Mouse (Mus musculus): ENCODE measurements around the gene Nxph1. TPM values are rescaled to one million over a fixed set of nuclear protein-coding genes. Genes with fewer than 3 reads are reported as not detected.

Nxph1 gene
- total and polyA plus RNA-seq, 3 experiments, result not detected

GRCm38 (mm10) chr6:8979237-8979871, 31.1 kb downstream of the Nxph1 start:
- Histone ChIP-seq H3K4me3 (ENCODE audit: control insufficient read depth in 1 of 2, insufficient read depth in 1 of 2, low read depth in 2 of 2, low read length in 2 of 2) (no peak overlapping the region), H3K4me1 (ENCODE audit: control insufficient read depth in 1 of 2, insufficient read depth in 2 of 2, low read length in 2 of 2) (no peaks in the 10 kb centered on the region), H3K9ac (ENCODE audit: control insufficient read depth, low read depth, low read length, poor library complexity, severe bottlenecking) (no peak overlapping the region), H3K27ac (ENCODE audit: control insufficient read depth, low read depth, low read length) (no peak overlapping the region), H3K79me2 (ENCODE audit: control insufficient read depth, insufficient read depth, low read length, poor library complexity) (no peaks in the 10 kb centered on the region), H3K36me3 (ENCODE audit: control insufficient read depth in 1 of 2, insufficient read depth in 2 of 2, low read length in 2 of 2) (no peaks in the 10 kb centered on the region), H3K27me3 (ENCODE audit: control insufficient read depth in 1 of 2, insufficient read depth in 2 of 2, low read length in 2 of 2) (no peaks in the 10 kb centered on the region), H3K9me3 (replicated peaks; ENCODE audit: insufficient read depth, low read length) (no peaks in the 10 kb centered on the region)
- no peak for DNase-seq (ENCODE audit: low read depth, low spot score)
- TF ChIP-seq SIN3A (IDR thresholded peaks at IDR 0.05; ENCODE audit: low read length), result no peak
- TF ChIP-seq NRF1 (IDR thresholded peaks at IDR 0.05; ENCODE audit: insufficient read depth, low read depth, low read length, poor library complexity, severe bottlenecking), result no peak
- TF ChIP-seq CHD1 (IDR thresholded peaks at IDR 0.05; ENCODE audit: low read depth, low read length), result no peak
- no peak for TF ChIP-seq ZKSCAN1 (IDR thresholded peaks at IDR 0.05; ENCODE audit: low read depth, low read length)
- TF ChIP-seq USF1 (IDR thresholded peaks at IDR 0.05; ENCODE audit: low read depth, low read length), result no peak
- TF ChIP-seq MAFK (IDR thresholded peaks at IDR 0.05; ENCODE audit: borderline replicate concordance, low read depth, low read length), result no peak
- TF ChIP-seq RAD21 (IDR thresholded peaks at IDR 0.05; ENCODE audit: low read depth, low read length), result no peak
- no peak for TF ChIP-seq EP300 (IDR thresholded peaks at IDR 0.05; ENCODE audit: low read depth in 1 of 2, low read length in 2 of 2)
- no peak for TF ChIP-seq RCOR1 (IDR thresholded peaks at IDR 0.05; ENCODE audit: low read depth, low read length)
- no peak for TF ChIP-seq JUND (IDR thresholded peaks at IDR 0.05; ENCODE audit: low read depth, low read length)

GRCm38 (mm10) chr6:8996301-8996943, 48.2 kb downstream of the Nxph1 start:
- DNase-seq (ENCODE audit: low read depth, low spot score), result no peak
- Histone ChIP-seq H3K4me3 (ENCODE audit: control insufficient read depth in 1 of 2, insufficient read depth in 1 of 2, low read depth in 2 of 2, low read length in 2 of 2) (no peak overlapping the region), H3K9me3 (replicated peaks; ENCODE audit: insufficient read depth, low read length) (no peaks in the 10 kb centered on the region), H3K36me3 (ENCODE audit: control insufficient read depth in 1 of 2, insufficient read depth in 2 of 2, low read length in 2 of 2) (no peaks in the 10 kb centered on the region), H3K27me3 (ENCODE audit: control insufficient read depth in 1 of 2, insufficient read depth in 2 of 2, low read length in 2 of 2) (peaks cover 0 to 1% of the 10 kb centered on the region in 2 experiments; a peak in 1 of 4 replicates), H3K4me1 (ENCODE audit: control insufficient read depth in 1 of 2, insufficient read depth in 2 of 2, low read length in 2 of 2) (no peaks in the 10 kb centered on the region), H3K79me2 (ENCODE audit: control insufficient read depth, insufficient read depth, low read length, poor library complexity) (no peaks in the 10 kb centered on the region; the same call in 1 of the 2 replicates), H3K27ac (ENCODE audit: control insufficient read depth, low read depth, low read length) (no peak overlapping the region), H3K9ac (ENCODE audit: control insufficient read depth, low read depth, low read length, poor library complexity, severe bottlenecking) (no peak overlapping the region)
- TF ChIP-seq USF2 (IDR thresholded peaks at IDR 0.05; ENCODE audit: borderline replicate concordance in 1 of 2, insufficient read depth in 1 of 2, low read depth in 1 of 2, low read length in 2 of 2), result no peak
- TF ChIP-seq E2F4 (IDR thresholded peaks at IDR 0.05; ENCODE audit: borderline replicate concordance, low read depth, low read length), result no peak
- TF ChIP-seq MAX (IDR thresholded peaks at IDR 0.05; ENCODE audit: low read length), result no peak
- TF ChIP-seq KAT2A (conservative IDR thresholded peaks at IDR 0.05; ENCODE audit: low read depth, low read length), result no peak
- no peak for TF ChIP-seq CTCF (IDR thresholded peaks at IDR 0.05 in 2 of 3, conservative IDR thresholded peaks at IDR 0.05 in 1 of 3; ENCODE audit: control insufficient read depth in 1 of 3, insufficient read depth in 1 of 3, low read depth in 2 of 3, low read length in 3 of 3, poor library complexity in 1 of 3, severe bottlenecking in 1 of 3)
- no peak for TF ChIP-seq UBTF (IDR thresholded peaks at IDR 0.05; ENCODE audit: borderline replicate concordance, insufficient read depth, low read depth, low read length)
- TF ChIP-seq TCF12 (IDR thresholded peaks at IDR 0.05; ENCODE audit: low read depth, low read length), result no peak
- TF ChIP-seq ETS1 (IDR thresholded peaks at IDR 0.05; ENCODE audit: low read depth, low read length), result no peak
- no peak for TF ChIP-seq POLR2A (IDR thresholded peaks at IDR 0.05; ENCODE audit: control insufficient read depth in 1 of 2, insufficient read depth in 1 of 2, low read depth in 1 of 2, low read length in 2 of 2, poor library complexity in 1 of 2)
- no peak for TF ChIP-seq TBP (IDR thresholded peaks at IDR 0.05; ENCODE audit: low read depth, low read length)
- no peak for TF ChIP-seq POLR2AphosphoS2 (IDR thresholded peaks at IDR 0.05; ENCODE audit: low read length)
- no peak for TF ChIP-seq SMC3 (IDR thresholded peaks at IDR 0.05; ENCODE audit: low read depth, low read length)
- TF ChIP-seq MAFK (IDR thresholded peaks at IDR 0.05; ENCODE audit: borderline replicate concordance, low read depth, low read length), result no peak
- no peak for TF ChIP-seq ZC3H11A (IDR thresholded peaks at IDR 0.05; ENCODE audit: low read depth, low read length)
- no peak for TF ChIP-seq MXI1 (IDR thresholded peaks at IDR 0.05; ENCODE audit: low read depth, low read length)
- no peak for TF ChIP-seq RCOR1 (IDR thresholded peaks at IDR 0.05; ENCODE audit: low read depth, low read length)
- no peak for TF ChIP-seq USF1 (IDR thresholded peaks at IDR 0.05; ENCODE audit: low read depth, low read length)
- no peak for TF ChIP-seq NRF1 (IDR thresholded peaks at IDR 0.05; ENCODE audit: insufficient read depth, low read depth, low read length, poor library complexity, severe bottlenecking)

Measured in MEL (cell line).